Mouse (Mus musculus) limb, embryonic 10.5 days (tissue): Measurements from ENCODE around the gene Gpr179. TPM values are rescaled to one million over a fixed set of nuclear protein-coding genes. Genes with fewer than 3 reads are reported as not detected.
A peak's percentile ranks its signal among the peaks of the same experiment; 100 is the strongest.

Experiments used
- DNase-seq: peaks from one replicate; pipeline ENCODE4 v3.0.0-alpha.2; 2017; ENCODE audit warnings: low spot score
- H3K27ac ChIP-seq: fragments of 300-500 bp; sonication (generic); 2 replicates; pipeline ENCODE4 v1.5.1; 2016; ENCODE audit warnings: mild to moderate bottlenecking
- H3K27me3 ChIP-seq: fragments of 300-500 bp; sonication (generic); 2 replicates; pipeline ENCODE4 v1.6.1; 2016; ENCODE audit warnings: low read depth, mild to moderate bottlenecking; ENCODE audit not compliant: poor library complexity, severe bottlenecking
- H3K36me3 ChIP-seq: fragments of 300-500 bp; sonication (generic); 2 replicates; pipeline ENCODE4 v1.6.1; 2016; ENCODE audit warnings: mild to moderate bottlenecking, moderate library complexity
- H3K4me1 ChIP-seq: fragments of 300-500 bp; sonication (generic); 2 replicates; pipeline ENCODE4 v1.6.1; 2016
- H3K4me3 ChIP-seq: fragments of 300-500 bp; sonication (generic); 2 replicates; pipeline ENCODE4 v1.5.1; 2016; ENCODE audit warnings: mild to moderate bottlenecking, moderate library complexity
- H3K9me3 ChIP-seq: fragments of 300-500 bp; sonication (generic); replicated peaks from 2 replicates; pipeline ENCODE4 v1.6.1; 2016; ENCODE audit warnings: mild to moderate bottlenecking
- WGBS: fragments of 180-500 bp; shearing (Covaris S2); methylation state at CpG from one replicate; pipeline ENCODE4 v1.1.7; 2016; 5-methylcytosine and 5-hydroxymethylcytosine counted together
- polyA plus RNA-seq: library from polyadenylated mRNA; unstranded; fragments of >200 nt; fragmentation: Nextera tagmentation; extraction: Ambion mirVana; gene quantifications from 2 replicates; pipeline ENCODE4 v1.2.1, GENCODE M21; 2016

Gpr179 gene
- polyA plus RNA-seq, 1 experiment from 2014 or later: 0.10 TPM

DNA sequence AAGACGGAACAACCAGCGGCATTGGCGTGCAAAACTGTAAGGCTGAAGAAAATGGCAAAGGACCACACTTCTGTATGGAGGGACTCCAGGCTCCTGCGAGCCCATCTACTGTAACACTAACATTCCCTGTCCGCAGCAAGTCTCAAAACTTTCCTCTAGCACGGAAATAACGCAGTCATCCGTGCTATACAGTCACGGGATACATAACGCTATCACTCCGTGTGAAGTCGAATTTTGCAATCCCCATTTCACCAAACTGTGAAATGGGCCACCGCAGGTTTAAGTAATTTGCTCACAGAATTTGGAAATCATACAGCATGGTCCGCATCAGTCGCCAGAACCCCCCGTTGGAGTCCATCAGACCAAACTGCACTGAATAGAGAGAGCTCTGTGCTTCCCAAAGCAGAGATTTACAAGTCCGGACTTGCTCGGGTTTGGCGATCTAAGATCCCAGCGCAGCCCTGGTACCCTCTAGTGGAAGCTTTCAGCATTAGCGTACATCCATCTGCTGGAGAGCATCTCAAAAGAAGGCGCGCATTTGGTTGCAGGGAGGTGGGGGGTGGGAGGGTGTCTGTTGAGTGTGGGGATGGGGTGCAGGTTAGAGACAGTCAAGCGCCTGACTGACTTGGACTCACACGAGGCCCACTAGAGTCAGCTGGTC, 41.8 kb downstream of the Gpr179 start:
- DNase-seq: peak; percentile 77
- H3K27me3 ChIP-seq: peaks cover 18% of the 10 kb centered on the region
- peak overlapping the region; percentile 53 for H3K4me3 ChIP-seq
- under 1% methylated on average over 25 of the region's 25 CpGs for WGBS
- peak overlapping the region; percentile 74 for H3K27ac ChIP-seq
- H3K9me3 ChIP-seq: no peaks in the 10 kb centered on the region
- H3K36me3 ChIP-seq: no peaks in the 10 kb centered on the region
- H3K4me1 ChIP-seq: peaks cover 25% of the 10 kb centered on the region

DNA sequence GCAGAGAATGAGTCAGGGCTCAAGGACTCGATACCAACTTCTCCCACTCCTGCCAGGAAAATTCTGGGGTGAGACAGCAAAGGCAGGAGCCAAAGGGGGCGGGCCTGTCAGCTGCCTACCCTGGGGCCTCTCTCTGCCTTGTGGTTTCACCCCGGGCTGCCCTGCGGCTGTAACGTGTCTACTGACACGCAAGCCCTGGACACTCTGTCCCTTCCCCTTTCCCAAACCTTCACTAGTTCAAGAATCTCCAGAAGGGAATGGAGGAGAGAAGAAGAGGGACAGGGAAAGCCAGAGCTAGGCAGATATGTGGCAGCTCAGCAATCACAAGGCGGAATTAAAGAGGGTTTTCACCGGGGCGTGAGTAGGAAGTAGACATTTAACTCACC, 42.4 kb downstream of the Gpr179 start:
- 4% methylated on average over 9 of the region's 9 CpGs for WGBS
- peak; percentile 54 for DNase-seq
- Histone ChIP-seq H3K4me1 (peaks cover 25% of the 10 kb centered on the region), H3K36me3 (no peaks in the 10 kb centered on the region), H3K4me3 (peak overlapping the region; percentile 53), H3K27ac (peak overlapping the region; percentile 74; the same call in 1 of the 2 replicates), H3K9me3 (no peaks in the 10 kb centered on the region), H3K27me3 (peaks cover 18% of the 10 kb centered on the region)

DNA sequence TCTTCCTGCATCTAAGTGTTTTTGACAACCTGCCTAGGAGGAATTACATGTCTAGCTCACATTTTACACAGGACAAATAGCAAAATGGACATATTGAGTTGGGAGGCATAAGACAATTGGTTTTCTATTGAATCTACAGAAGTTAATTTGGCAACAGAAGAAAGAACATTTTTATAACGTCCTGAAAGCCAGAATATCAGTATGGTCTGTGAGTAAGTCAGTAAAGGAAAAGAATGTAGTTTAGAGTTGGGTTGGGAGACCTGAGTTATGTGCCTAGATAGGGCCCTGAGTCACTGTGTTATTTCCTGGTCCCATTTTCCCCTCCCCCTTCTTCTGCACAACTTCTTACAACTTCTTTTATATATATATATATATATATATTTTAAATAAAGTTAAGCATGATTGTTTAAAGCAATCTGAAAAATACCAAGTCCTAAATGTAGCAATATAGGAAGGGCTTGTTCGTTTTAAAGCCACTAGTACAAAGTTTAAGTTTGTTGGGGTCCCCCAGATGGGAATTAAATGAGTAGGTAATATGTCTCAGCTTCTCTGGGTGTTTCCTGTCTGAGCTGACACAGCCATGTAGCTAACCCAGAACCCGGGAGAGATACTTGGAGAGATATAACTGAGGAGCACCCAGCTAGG, 42.9 kb downstream of the Gpr179 start:
- Histone ChIP-seq H3K4me3 (peak overlapping the region; percentile 53), H3K9me3 (no peaks in the 10 kb centered on the region), H3K4me1 (peaks cover 25% of the 10 kb centered on the region), H3K36me3 (no peaks in the 10 kb centered on the region), H3K27ac (no peak overlapping the region), H3K27me3 (peaks cover 18% of the 10 kb centered on the region)
- 51% methylated on average over 3 of the region's 3 CpGs for WGBS
- no peak for DNase-seq

DNA sequence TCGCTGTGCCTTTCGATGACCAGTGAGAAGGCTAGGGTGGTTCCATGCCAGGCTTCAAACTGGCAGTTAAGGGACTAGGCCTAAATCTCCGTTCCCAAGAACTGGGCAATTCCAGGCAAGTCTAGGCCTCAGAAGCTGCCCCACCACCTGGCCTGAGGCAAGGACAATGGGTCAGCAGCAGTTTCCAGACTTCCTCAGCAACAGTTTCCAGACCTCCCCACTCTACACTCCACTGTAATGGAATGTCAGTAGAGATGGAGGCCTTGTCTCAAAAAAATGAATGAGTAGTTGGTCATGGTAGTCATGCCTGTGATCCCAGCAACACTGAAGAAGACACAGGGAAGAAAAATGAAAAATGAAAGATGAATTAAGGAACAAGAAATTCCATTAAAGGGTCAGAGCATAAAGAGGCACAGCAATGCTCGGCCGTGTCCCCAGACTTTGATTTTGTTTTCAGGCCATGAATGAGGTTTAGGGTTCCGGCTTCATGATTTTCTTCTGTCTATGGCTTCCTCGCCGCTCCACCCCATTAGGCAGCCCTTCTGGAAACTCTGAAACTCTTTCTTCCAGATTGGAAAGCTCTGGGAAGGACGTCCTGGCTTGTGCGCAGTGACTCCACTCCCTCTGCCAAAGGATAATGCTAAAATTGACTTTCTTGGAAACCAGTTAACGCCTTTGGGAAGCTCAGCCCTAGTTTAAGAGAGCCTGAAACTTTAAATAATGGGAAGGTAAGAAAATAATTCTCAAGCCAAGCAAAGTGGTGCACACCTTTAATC, 44.4 kb downstream of the Gpr179 start:
- Histone ChIP-seq H3K27ac (no peak overlapping the region), H3K4me1 (peaks cover 25% of the 10 kb centered on the region), H3K36me3 (no peaks in the 10 kb centered on the region), H3K27me3 (peaks cover 18% of the 10 kb centered on the region), H3K9me3 (no peaks in the 10 kb centered on the region), H3K4me3 (no peak overlapping the region)
- 92% methylated on average over 11 of the region's 11 CpGs for WGBS
- no peak for DNase-seq

GRCm38 (mm10) chr11:97304631-97305030, 47.2 kb downstream of the Gpr179 start:
- no peaks in the 10 kb centered on the region for H3K36me3 ChIP-seq
- H3K9me3 ChIP-seq: no peaks in the 10 kb centered on the region
- H3K4me3 ChIP-seq: no peak overlapping the region
- DNase-seq: no peak
- peaks cover 5% of the 10 kb centered on the region for H3K4me1 ChIP-seq
- peaks cover 5% of the 10 kb centered on the region for H3K27me3 ChIP-seq
- WGBS: 84% methylated on average over 5 of the region's 5 CpGs
- H3K27ac ChIP-seq: no peak overlapping the region

DNA sequence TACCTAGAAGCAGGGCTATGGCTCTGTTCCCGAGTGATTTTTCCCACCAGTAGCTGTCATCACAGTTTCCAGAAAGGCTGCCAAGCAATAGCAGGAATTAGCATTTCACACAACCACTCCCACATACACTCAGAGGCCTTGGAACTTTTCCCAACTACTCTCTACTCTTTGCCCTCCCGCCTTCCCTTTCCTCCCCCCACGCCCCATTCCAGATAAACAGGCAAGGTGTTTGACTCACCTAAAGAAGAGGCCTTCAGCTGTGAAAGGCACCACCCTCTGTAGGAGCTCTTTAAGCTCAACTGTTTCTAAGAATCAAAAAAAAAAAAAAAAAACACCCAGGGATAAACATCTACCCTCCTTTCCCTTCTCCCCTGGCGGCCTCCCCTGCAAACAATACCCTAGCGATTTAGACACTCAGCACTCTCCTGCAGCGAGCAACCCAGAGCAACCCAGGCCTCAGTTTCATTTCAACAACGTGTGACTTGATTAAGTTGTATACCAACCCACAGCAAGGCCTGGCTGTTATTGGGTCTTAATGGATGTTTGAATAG, 49.6 kb downstream of the Gpr179 start:
- Histone ChIP-seq H3K4me3 (no peak overlapping the region), H3K27me3 (no peaks in the 10 kb centered on the region), H3K36me3 (no peaks in the 10 kb centered on the region), H3K27ac (no peak overlapping the region), H3K4me1 (no peaks in the 10 kb centered on the region), H3K9me3 (no peaks in the 10 kb centered on the region)
- WGBS: 40% methylated on average over 7 of the region's 7 CpGs
- no peak for DNase-seq

GRCm38 (mm10) chr11:97301406-97301805, 50.5 kb downstream of the Gpr179 start:
- Histone ChIP-seq H3K4me3 (no peak overlapping the region), H3K4me1 (no peaks in the 10 kb centered on the region), H3K9me3 (no peaks in the 10 kb centered on the region), H3K36me3 (no peaks in the 10 kb centered on the region), H3K27ac (no peak overlapping the region), H3K27me3 (no peaks in the 10 kb centered on the region)
- WGBS: 87% methylated on average over 16 of the region's 16 CpGs
- DNase-seq: no peak

DNA sequence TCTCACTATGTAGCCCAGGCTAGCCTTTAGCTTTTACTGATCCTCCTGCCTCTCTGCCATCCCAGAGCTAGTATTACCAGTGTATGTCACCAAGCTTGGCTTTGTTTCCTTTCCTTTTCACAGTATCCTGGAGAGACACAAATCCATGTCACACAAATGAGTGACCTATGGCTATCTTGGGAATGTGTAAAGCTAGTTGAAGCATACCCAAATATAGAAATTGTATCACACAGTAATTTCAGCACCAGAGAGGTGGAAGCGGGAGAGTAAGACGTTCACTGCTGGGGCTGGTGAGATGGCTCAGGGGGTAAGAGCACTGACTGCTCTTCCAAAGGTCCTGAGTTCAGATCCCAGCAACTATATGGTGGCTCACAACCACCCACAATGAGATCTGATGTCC, 51.9 kb downstream of the Gpr179 start:
- Histone ChIP-seq H3K9me3 (no peaks in the 10 kb centered on the region), H3K27ac (no peak overlapping the region), H3K4me1 (no peaks in the 10 kb centered on the region), H3K36me3 (no peaks in the 10 kb centered on the region), H3K27me3 (no peaks in the 10 kb centered on the region), H3K4me3 (no peak overlapping the region)
- 94% methylated on average over 2 of the region's 2 CpGs for WGBS
- DNase-seq: no peak

DNA sequence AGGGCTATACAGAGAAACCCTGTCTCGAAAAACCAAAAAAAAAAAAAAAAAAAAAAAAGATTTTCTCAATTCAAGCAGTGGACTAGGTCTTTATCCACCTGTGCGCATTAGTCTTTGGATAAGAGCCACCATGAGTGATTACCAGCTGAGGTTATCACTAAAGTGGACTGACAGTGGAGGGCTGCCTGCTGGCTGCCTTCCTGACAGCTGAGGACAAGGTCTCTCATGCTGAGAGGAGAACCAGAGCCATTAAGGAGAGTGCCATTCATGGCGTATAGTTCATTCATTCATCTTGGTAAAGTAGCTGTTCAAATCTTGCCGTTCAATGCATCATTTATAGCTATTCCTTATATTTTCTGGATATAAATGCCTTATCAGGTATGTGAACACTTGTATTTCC, 55.3 kb downstream of the Gpr179 start:
- no peaks in the 10 kb centered on the region for H3K4me1 ChIP-seq
- no peak overlapping the region for H3K27ac ChIP-seq
- 94% methylated on average over 3 of the region's 4 CpGs for WGBS

DNA sequence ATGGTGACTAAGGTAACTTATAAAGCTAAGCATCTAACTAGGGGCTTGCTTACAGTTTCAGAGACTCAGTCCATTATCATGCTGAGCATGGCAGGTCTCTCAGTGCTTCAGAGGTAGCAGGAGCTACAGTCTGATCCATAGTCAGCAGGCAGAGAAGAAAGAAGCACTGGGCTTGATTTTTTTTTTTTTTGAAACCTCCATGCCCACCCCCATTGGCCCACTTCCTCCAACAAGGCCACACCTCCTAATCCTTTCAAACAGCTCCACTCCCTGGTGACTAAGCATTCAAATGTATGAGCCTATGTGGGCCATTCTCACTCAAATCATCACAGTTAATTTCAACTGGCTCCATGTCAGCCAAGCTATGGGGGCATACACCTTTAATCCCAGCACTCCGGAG, 59.1 kb downstream of the Gpr179 start:
- Histone ChIP-seq H3K4me3 (no peak overlapping the region), H3K4me1 (no peaks in the 10 kb centered on the region), H3K36me3 (no peaks in the 10 kb centered on the region), H3K9me3 (no peaks in the 10 kb centered on the region), H3K27ac (no peak overlapping the region), H3K27me3 (no peaks in the 10 kb centered on the region)
- no peak for DNase-seq
- 94% methylated on average over 1 of the region's 1 CpGs for WGBS

More for the DNA sequence above, 55.3 kb downstream of the Gpr179 start:
- no peak for DNase-seq
- H3K4me3 ChIP-seq: no peak overlapping the region
- no peaks in the 10 kb centered on the region for H3K27me3 ChIP-seq
- no peaks in the 10 kb centered on the region for H3K36me3 ChIP-seq
- H3K9me3 ChIP-seq: no peaks in the 10 kb centered on the region

DNA sequence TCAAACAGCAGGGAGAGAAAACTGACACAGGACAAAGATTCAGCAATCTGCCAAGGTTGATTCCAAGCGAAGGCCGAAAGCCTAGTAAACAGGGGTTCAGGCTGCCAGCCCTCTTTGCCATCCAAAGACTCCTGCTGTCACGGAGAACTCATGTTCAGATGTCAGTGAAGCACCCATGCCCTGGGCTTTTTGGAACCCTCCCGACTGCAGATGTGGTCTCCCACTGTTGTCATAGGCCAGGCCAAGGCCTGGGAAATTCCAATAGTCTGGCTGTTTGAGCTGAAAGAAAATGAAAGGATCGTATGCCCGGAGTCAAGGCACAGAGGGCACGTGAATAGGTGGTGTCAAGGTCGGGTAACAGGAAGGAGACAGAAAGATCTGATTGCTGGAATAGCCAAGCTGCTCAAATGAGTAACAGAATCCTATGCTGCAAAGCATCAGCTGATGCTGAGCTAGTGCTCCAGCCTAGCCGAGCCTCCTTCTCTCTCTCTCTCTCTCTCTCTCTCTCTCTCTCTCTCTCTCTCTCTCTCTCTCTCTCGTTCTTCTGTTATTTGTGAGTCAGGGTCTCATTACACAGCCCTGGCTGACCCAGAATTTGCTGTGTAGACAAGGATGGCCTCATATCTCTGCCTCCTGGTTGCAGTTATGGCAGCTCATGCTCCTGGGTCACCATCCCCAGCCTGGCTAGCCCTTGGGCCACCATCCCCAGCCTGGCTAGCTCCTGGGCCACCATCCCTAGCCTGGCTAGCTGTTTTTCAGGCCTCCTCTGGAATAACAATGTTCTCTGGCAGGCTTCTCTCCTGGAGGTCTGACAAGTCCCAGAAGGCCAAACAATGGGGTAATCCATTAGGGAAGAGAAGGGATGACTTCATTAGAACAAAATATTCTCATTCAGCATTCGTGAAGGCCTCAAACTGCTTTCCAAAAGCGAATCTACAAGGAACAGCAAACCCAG, 62.3 kb downstream of the Gpr179 start:
- no peaks in the 10 kb centered on the region for H3K9me3 ChIP-seq
- H3K4me3 ChIP-seq: no peak overlapping the region
- H3K27ac ChIP-seq: no peak overlapping the region
- no peaks in the 10 kb centered on the region for H3K36me3 ChIP-seq
- WGBS: 65% methylated on average over 12 of the region's 12 CpGs
- no peak for DNase-seq
- H3K27me3 ChIP-seq: no peaks in the 10 kb centered on the region
- no peaks in the 10 kb centered on the region for H3K4me1 ChIP-seq

- H3K4me3 ChIP-seq: no peak overlapping the region
- H3K9me3 ChIP-seq: no peaks in the 10 kb centered on the region
Observed at GRCm38 (mm10) chr11:97287643-97288042, 64.2 kb downstream of the Gpr179 start.

More at GRCm38 (mm10) chr11:97287643-97288042, 64.2 kb downstream of the Gpr179 start:
- Histone ChIP-seq H3K36me3 (no peaks in the 10 kb centered on the region), H3K27me3 (no peaks in the 10 kb centered on the region), H3K27ac (no peak overlapping the region), H3K4me1 (no peaks in the 10 kb centered on the region)
- no peak for DNase-seq
